Mouse (Mus musculus) embryonic fibroblast, embryonic 13.5 days (primary cell): ENCODE results near the gene Map3k3.

ENCODE experiments used
- CTCF ChIP-seq: IDR thresholded peaks from 2 replicates; pipeline ENCODE4 v1.5.1; 2011; ENCODE audit warnings: mild to moderate bottlenecking, control low read depth, low read length, moderate library complexity, borderline replicate concordance; ENCODE audit not compliant: insufficient read depth
- POLR2A ChIP-seq: IDR thresholded peaks from 2 replicates; pipeline ENCODE4 v1.6.1; 2011; ENCODE audit warnings: low read depth, mild to moderate bottlenecking, control low read depth, low read length, moderate library complexity

DNA sequence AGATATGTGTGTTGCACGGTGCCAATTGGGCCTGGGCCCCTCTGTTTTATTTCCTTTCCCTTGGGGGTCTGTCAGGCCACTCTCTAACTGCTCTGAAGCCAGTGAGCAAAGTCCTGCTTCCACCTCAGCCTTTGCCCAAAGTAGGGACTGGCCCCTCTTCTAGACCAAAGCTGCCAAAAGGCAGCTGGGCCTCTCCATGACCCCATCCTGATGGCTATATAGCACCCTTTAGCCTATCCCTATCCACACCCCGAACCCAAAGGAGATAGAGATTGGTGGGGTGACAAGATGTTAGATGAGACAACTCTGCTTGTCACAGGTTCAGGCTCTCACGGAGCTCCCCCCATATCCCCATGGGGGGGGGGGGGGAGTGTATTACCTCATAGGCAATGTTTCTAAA, 71.3 kb downstream of the Map3k3 start:
- TF ChIP-seq CTCF: no peak
- no peak for TF ChIP-seq POLR2A
